Mouse (Mus musculus): Measurements from ENCODE around the gene Slc27a1. TPM values are rescaled to one million over a fixed set of nuclear protein-coding genes. Genes with fewer than 3 reads are reported as not detected.

Slc27a1 gene
- polyA plus RNA-seq, 1 experiment from 2014 or later: 8.6 TPM

- Histone ChIP-seq H3K4me3 (ENCODE audit: low read depth, low read length) (peak within 1 kb of the TSS; percentile 69), H3K9ac (ENCODE audit: low read length) (peak within 1 kb of the TSS; percentile 85), H3K27ac (ENCODE audit: low read depth, low read length) (peak within 1 kb of the TSS; percentile 94), H3K27me3 (ENCODE audit: control insufficient read depth, insufficient read depth, low read length) (no peaks in the 10 kb centered on the region), H3K9me3 (ENCODE audit: control insufficient read depth, low read length) (no peaks in the 10 kb centered on the region), H3K36me3 (ENCODE audit: control insufficient read depth, insufficient read depth, low read length) (no peaks in the 10 kb centered on the region), H3K4me1 (ENCODE audit: control insufficient read depth, insufficient read depth, low read length) (peaks cover 22% of the 10 kb centered on the region), H3K4me2 (peak within 1 kb of the TSS; percentile 86)
- peak; percentile 99 for DNase-seq (ENCODE audit: low spot score, missing footprints)
- WGBS: under 1% methylated on average over 60 of the region's 71 CpGs
- peak; percentile 90 for ATAC-seq (ENCODE audit: low FRiP score)
Measured at GRCm38 (mm10) chr8:71591471-71592373, 23.0 kb downstream of the Slc27a1 start, which contains the start of gene Pgls. Gene Pgls, plus strand, starts transcription at chr8:71592176.

- peak; percentile 78 for ATAC-seq (ENCODE audit: low FRiP score)
- peak; percentile 93 for DNase-seq (ENCODE audit: low spot score, missing footprints)
- peak overlapping the region; percentile 94 for H3K27ac ChIP-seq (ENCODE audit: low read depth, low read length)
- no peaks in the 10 kb centered on the region for H3K27me3 ChIP-seq (ENCODE audit: control insufficient read depth, insufficient read depth, low read length)
- no peaks in the 10 kb centered on the region for H3K36me3 ChIP-seq (ENCODE audit: control insufficient read depth, insufficient read depth, low read length)
- WGBS: 5% methylated on average over 60 of the region's 60 CpGs
- peak overlapping the region; percentile 86 for H3K4me2 ChIP-seq
- H3K9ac ChIP-seq (ENCODE audit: low read length): peak overlapping the region; percentile 85
- H3K4me3 ChIP-seq (ENCODE audit: low read depth, low read length): peak overlapping the region; percentile 69
- peaks cover 22% of the 10 kb centered on the region for H3K4me1 ChIP-seq (ENCODE audit: control insufficient read depth, insufficient read depth, low read length)
- H3K9me3 ChIP-seq (ENCODE audit: control insufficient read depth, low read length): no peaks in the 10 kb centered on the region
Measured at GRCm38 (mm10) chr8:71592374-71593170, 23.9 kb downstream of the Slc27a1 start.

GRCm38 (mm10) chr8:71593556-71594323 is 25.1 kb downstream of the Slc27a1 start:
- Histone ChIP-seq H3K9ac (ENCODE audit: low read length) (no peak overlapping the region), H3K27me3 (ENCODE audit: control insufficient read depth, insufficient read depth, low read length) (no peaks in the 10 kb centered on the region), H3K4me3 (ENCODE audit: low read depth, low read length) (no peak overlapping the region), H3K4me2 (no peak overlapping the region; the same call in 1 of the 2 replicates), H3K4me1 (ENCODE audit: control insufficient read depth, insufficient read depth, low read length) (peaks cover 22% of the 10 kb centered on the region), H3K27ac (ENCODE audit: low read depth, low read length) (no peak overlapping the region), H3K9me3 (ENCODE audit: control insufficient read depth, low read length) (no peaks in the 10 kb centered on the region), H3K36me3 (ENCODE audit: control insufficient read depth, insufficient read depth, low read length) (no peaks in the 10 kb centered on the region)
- no peak for ATAC-seq (ENCODE audit: low FRiP score)
- 92% methylated on average over 8 of the region's 8 CpGs for WGBS
- no peak for DNase-seq (ENCODE audit: low spot score, missing footprints)

GRCm38 (mm10) chr8:71594324-71594722 is 25.6 kb downstream of the Slc27a1 start:
- no peak overlapping the region for H3K4me2 ChIP-seq

GRCm38 (mm10) chr8:71595862-71596261 is 27.2 kb downstream of the Slc27a1 start:
- H3K9me3 ChIP-seq (ENCODE audit: control insufficient read depth, low read length): no peaks in the 10 kb centered on the region
- 0 out of 2 replicates have a peak overlapping the region, but pooled peaks have one; percentile 9 for H3K27ac ChIP-seq (ENCODE audit: low read depth, low read length)
- peaks cover 22% of the 10 kb centered on the region for H3K4me1 ChIP-seq (ENCODE audit: control insufficient read depth, insufficient read depth, low read length)
- 10% methylated on average over 27 of the region's 27 CpGs for WGBS
- peak overlapping the region; percentile 20 for H3K9ac ChIP-seq (ENCODE audit: low read length)
- peaks cover 3% of the 10 kb centered on the region; the same call in 1 of the 2 replicates for H3K27me3 ChIP-seq (ENCODE audit: control insufficient read depth, insufficient read depth, low read length)
- ATAC-seq (ENCODE audit: low FRiP score): peak; percentile 33
- H3K4me3 ChIP-seq (ENCODE audit: low read depth, low read length): no peak overlapping the region
- H3K36me3 ChIP-seq (ENCODE audit: control insufficient read depth, insufficient read depth, low read length): no peaks in the 10 kb centered on the region
- H3K4me2 ChIP-seq: no peak overlapping the region; the same call in 1 of the 2 replicates
- peak; percentile 98 for DNase-seq (ENCODE audit: low spot score, missing footprints)

More at GRCm38 (mm10) chr8:71594324-71594722, 25.6 kb downstream of the Slc27a1 start:
- DNase-seq (ENCODE audit: low spot score, missing footprints): no peak
- Histone ChIP-seq H3K27me3 (ENCODE audit: control insufficient read depth, insufficient read depth, low read length) (no peaks in the 10 kb centered on the region), H3K36me3 (ENCODE audit: control insufficient read depth, insufficient read depth, low read length) (no peaks in the 10 kb centered on the region), H3K27ac (ENCODE audit: low read depth, low read length) (no peak overlapping the region), H3K4me3 (ENCODE audit: low read depth, low read length) (no peak overlapping the region), H3K4me1 (ENCODE audit: control insufficient read depth, insufficient read depth, low read length) (peaks cover 22% of the 10 kb centered on the region), H3K9me3 (ENCODE audit: control insufficient read depth, low read length) (no peaks in the 10 kb centered on the region), H3K9ac (ENCODE audit: low read length) (no peak overlapping the region)
- 91% methylated on average over 4 of the region's 4 CpGs for WGBS
- ATAC-seq (ENCODE audit: low FRiP score): no peak

- H3K4me2 ChIP-seq: no peak overlapping the region
- H3K36me3 ChIP-seq (ENCODE audit: control insufficient read depth, insufficient read depth, low read length): no peaks in the 10 kb centered on the region
- no peak overlapping the region for H3K4me3 ChIP-seq (ENCODE audit: low read depth, low read length)
- H3K9ac ChIP-seq (ENCODE audit: low read length): peak overlapping the region; percentile 20; the same call in 1 of the 2 replicates
- peak overlapping the region; percentile 9; the same call in 1 of the 2 replicates for H3K27ac ChIP-seq (ENCODE audit: low read depth, low read length)
- peaks cover 17% of the 10 kb centered on the region for H3K4me1 ChIP-seq (ENCODE audit: control insufficient read depth, insufficient read depth, low read length)
- DNase-seq (ENCODE audit: low spot score, missing footprints) (no peak), ATAC-seq (ENCODE audit: low FRiP score) (no peak)
- H3K27me3 ChIP-seq (ENCODE audit: control insufficient read depth, insufficient read depth, low read length): peaks cover 7% of the 10 kb centered on the region; the same call in 1 of the 2 replicates
- 59% methylated on average over 6 of the region's 6 CpGs for WGBS
- H3K9me3 ChIP-seq (ENCODE audit: control insufficient read depth, low read length): no peaks in the 10 kb centered on the region
Measured at GRCm38 (mm10) chr8:71596384-71596783, 27.7 kb downstream of the Slc27a1 start.

- no peak for ATAC-seq (ENCODE audit: low FRiP score)
- Histone ChIP-seq H3K4me3 (ENCODE audit: low read depth, low read length) (no peak overlapping the region), H3K4me1 (ENCODE audit: control insufficient read depth, insufficient read depth, low read length) (peaks cover 16% of the 10 kb centered on the region), H3K9me3 (ENCODE audit: control insufficient read depth, low read length) (no peaks in the 10 kb centered on the region), H3K4me2 (no peak overlapping the region), H3K27me3 (ENCODE audit: control insufficient read depth, insufficient read depth, low read length) (peaks cover 11% of the 10 kb centered on the region), H3K36me3 (ENCODE audit: control insufficient read depth, insufficient read depth, low read length) (no peaks in the 10 kb centered on the region), H3K9ac (ENCODE audit: low read length) (no peak overlapping the region), H3K27ac (ENCODE audit: low read depth, low read length) (no peak overlapping the region)
- DNase-seq (ENCODE audit: low spot score, missing footprints): no peak
- WGBS: 82% methylated on average over 4 of the region's 4 CpGs
Measured at GRCm38 (mm10) chr8:71596798-71597197, 28.1 kb downstream of the Slc27a1 start.

- no peak within 1 kb of the TSS for H3K4me2 ChIP-seq
- ATAC-seq (ENCODE audit: low FRiP score): no peak
- 84% methylated on average over 3 of the region's 3 CpGs for WGBS
Measured at GRCm38 (mm10) chr8:71597451-71597850, 28.8 kb downstream of the Slc27a1 start, which contains the start of gene Fam129c. Gene Fam129c, plus strand, starts transcription at chr8:71597648.

More at GRCm38 (mm10) chr8:71597451-71597850, 28.8 kb downstream of the Slc27a1 start, which contains the start of gene Fam129c:
- H3K27ac ChIP-seq (ENCODE audit: low read depth, low read length): no peak within 1 kb of the TSS; the same call in 1 of the 2 replicates
- no peaks in the 10 kb centered on the region for H3K36me3 ChIP-seq (ENCODE audit: control insufficient read depth, insufficient read depth, low read length)
- no peak within 1 kb of the TSS for H3K4me3 ChIP-seq (ENCODE audit: low read depth, low read length)
- H3K9ac ChIP-seq (ENCODE audit: low read length): no peak within 1 kb of the TSS
- H3K9me3 ChIP-seq (ENCODE audit: control insufficient read depth, low read length): no peaks in the 10 kb centered on the region
- peaks cover 22% of the 10 kb centered on the region for H3K4me1 ChIP-seq (ENCODE audit: control insufficient read depth, insufficient read depth, low read length)
- peaks cover 17% of the 10 kb centered on the region for H3K27me3 ChIP-seq (ENCODE audit: control insufficient read depth, insufficient read depth, low read length)
- DNase-seq (ENCODE audit: low spot score, missing footprints): no peak

Measured in midbrain, embryonic 11.5 days (tissue).